Mouse (Mus musculus) neural tube, embryonic 10.5 days (tissue): ENCODE measurements around the gene Pfkfb3.

ENCODE experiments used
- DNase-seq: peaks from one replicate; pipeline ENCODE4 v3.0.0-alpha.2; 2017; ENCODE audit warnings: low spot score; ENCODE audit errors: extremely low spot score

Pfkfb3 gene

GRCm38 (mm10) chr2:11553471-11554400 lies at the start of gene Pfkfb3:
Gene Pfkfb3 (minus strand): TSS chr2:11554077.
- DNase-seq, result peak; percentile 70

GRCm38 (mm10) chr2:11602506-11603489 lies 48.9 kb upstream of the Pfkfb3 start:
- peak; percentile 92 for DNase-seq

DNA sequence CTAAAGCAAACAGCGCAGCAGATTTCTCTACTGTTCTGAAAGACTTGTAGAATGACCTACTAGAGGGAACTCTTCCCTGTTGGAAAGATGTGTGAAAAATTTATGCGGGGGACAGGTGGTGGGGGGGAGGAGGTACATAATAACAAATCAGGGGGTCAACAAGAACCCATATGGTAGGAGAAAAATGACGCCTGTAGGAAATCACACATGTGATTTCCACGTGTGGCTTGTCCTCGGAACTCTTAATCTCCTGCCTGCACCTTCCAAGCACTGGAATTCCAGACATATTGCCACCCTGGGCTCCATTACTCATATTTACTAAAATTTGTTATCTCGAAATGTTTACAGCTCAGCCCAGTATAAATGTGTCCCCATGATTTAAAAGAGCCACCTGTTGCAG lies 47.9 kb upstream of the Pfkfb3 start:
- no peak for DNase-seq

DNA sequence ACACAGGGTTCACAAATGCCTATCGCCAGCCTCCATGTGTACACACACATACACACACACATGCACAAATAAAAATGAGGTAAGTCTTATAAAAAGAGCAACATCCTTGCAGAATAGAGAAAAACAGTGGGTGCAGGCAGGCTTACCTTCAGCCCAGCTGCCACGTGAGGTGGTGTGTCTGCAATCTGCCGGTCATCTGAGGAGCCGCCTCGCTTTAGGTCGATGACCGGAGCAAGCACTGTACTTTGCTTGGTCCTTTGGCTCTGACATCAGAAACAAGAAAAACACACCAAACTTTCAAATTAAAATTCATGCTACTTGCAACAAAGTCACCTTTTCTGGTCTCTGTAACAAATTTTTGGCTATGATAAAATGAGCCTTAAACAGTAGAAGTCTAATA lies 44.0 kb upstream of the Pfkfb3 start:
- DNase-seq, result no peak

GRCm38 (mm10) chr2:11596690-11597089 lies 42.8 kb upstream of the Pfkfb3 start:
- no peak for DNase-seq

GRCm38 (mm10) chr2:11587996-11588395 lies 34.1 kb upstream of the Pfkfb3 start:
- no peak for DNase-seq

- DNase-seq, result no peak
Observed at GRCm38 (mm10) chr2:11579399-11579798, 25.5 kb upstream of the Pfkfb3 start.

DNA sequence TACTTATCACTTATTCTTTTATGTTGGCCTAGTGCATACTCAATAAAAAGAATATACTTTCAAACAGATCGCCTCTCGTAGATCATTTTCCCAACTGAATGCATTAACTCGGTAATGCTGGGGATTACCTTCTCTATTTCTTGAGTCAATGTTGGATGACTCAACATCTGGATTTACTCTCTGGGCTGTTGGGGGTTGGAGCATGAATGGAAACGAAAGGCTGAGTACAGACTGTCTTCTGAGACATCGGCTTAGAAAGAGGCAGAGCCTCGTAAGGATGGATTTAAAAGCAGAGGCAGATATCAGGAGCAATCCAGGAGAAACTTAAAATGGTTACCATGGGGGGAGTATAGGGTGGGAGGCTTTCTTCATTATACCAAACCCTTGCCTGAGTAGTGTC lies 24.3 kb upstream of the Pfkfb3 start:
- no peak for DNase-seq

DNA sequence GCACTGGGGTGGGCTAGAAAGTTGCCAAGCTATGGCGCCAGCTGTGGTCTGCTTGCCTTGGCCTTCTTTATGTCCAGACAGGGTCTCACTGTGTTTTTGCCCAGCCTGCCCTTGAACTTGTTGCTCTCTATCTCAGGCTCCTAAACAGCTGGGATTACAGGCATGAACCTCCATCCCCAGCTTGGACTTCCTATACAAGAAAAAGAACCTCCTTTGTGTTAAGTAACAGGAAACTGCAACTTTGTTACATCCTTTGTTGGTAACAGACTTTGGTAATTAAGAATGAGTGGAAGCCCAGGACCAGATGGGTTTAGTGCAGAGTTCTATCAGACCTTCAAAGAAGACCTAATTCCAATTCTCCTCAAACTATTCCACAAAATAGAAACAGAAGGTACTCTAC lies 19.8 kb upstream of the Pfkfb3 start:
- no peak for DNase-seq

- DNase-seq, result no peak
Observed at GRCm38 (mm10) chr2:11571004-11571535, 17.2 kb upstream of the Pfkfb3 start.

- DNase-seq, result no peak
Observed at GRCm38 (mm10) chr2:11568471-11568870, 14.6 kb upstream of the Pfkfb3 start.

GRCm38 (mm10) chr2:11567781-11568362 lies 14.0 kb upstream of the Pfkfb3 start:
- DNase-seq, result peak; percentile 33

DNA sequence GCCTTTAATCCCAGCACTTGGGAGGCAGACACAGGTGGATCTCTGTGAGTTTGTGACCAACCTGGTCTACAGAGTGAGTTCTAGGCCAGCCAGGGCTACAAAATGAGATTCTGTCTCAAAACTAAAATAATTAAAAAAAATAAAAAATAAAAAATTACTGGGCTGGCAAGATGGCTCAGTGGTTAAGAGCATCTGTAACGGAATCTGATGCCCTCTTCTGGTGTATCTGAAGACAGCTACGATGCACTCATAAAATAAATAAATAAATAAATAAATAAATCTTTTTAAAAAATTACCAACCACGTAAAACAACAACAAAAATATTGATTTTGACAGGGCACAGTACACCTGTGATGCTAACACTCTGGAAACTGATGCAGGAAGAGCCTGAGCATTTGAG lies 13.0 kb upstream of the Pfkfb3 start:
- DNase-seq, result no peak

DNA sequence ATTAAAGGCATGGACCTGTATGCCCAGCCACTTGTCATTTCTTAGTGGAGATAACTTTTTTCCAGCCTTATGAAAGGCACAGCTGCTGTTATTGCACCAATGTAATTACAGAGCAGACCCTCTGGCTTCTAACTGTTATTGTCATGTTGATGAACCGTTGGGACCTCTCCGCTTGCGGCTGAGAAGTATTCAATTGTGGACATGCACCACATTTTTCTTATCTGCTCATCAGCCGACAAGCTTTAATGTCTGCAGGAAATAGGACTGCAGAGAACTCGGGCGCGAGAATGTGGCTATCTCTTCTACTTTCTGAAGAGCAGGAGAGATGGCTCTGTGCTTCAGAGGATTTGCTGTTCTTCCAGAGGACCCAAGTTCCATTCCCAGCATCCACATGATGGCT lies 12.4 kb upstream of the Pfkfb3 start:
- DNase-seq, result no peak

DNA sequence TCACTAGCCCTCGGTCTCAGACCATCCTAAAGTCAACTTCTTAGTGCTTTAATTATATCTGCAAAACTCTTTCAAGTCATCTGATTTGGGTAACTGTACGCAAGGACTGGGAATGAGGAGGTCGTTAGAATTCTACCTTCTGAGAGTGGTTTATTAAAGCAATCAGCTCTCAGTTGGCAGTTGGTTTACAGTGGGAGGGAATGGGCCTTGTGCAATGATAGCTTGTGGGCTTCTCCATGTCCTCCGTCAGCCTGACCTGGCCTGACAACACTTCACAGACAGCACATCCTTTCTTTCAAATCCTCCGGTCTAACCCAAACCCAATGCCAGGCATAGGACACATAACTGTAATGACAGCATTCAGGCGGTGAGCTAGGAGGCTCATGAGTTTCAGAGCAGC lies 10.9 kb upstream of the Pfkfb3 start:
- DNase-seq, result no peak

DNA sequence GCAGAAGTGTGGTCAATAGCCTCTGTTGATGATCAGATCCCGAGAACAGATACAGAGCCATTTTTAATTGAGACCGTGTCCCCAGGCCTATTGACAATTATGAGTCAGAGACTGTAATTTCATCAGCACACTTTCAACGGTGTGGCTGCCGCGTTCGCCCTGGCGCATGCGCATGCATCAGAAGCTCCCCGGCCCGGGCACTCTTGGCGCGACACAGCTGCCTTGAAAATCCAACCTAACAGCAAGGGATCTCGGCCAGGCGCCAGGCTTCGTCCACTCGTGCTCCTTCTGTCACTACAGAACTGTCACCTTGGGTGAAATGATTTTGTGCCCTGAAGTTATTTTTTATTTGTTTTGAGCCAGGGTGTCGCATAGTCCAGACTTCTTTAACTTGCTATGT lies 9.4 kb upstream of the Pfkfb3 start:
- no peak for DNase-seq

DNA sequence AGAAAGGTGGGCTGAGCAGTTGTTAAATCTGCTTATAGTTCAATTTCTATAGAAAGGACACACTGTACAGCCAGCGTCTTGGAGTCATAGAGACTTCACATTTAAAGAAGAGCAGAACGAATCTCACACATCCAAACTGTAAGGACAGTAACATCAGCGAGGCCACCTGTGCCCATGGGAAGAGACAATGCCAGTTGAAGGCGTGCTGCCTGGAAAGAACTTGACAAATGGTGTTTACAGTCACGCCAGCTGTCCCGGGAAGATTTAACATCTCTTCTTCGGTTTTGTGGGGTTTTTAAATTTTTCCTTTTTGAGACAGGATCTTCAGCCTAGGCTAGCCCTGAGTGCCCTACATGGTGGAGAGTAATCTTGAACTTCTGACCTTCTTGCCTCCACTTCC lies 4.8 kb upstream of the Pfkfb3 start:
- DNase-seq, result no peak

GRCm38 (mm10) chr2:11557244-11557643 lies 3.4 kb upstream of the Pfkfb3 start:
- no peak for DNase-seq

DNA sequence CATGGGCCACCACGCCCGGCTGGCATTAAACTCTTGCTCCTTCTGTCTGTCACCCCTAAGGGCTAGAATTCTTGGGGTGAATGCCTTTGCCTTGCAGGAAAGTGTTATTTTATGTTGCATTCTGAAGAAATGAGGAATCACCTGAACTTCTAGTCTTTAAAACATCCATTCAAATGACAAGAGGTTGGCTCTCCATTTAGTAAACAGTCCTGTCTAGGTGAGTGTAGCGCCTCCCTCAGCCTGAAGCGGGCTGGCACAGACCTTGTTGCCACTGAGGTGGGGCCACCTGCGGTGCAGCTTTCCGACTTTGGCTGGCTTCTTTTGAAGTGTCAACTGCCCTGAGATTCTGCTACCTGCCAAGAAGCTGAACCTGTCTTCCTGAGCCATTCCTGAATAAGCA lies 1.4 kb upstream of the Pfkfb3 start:
- no peak for DNase-seq

DNA sequence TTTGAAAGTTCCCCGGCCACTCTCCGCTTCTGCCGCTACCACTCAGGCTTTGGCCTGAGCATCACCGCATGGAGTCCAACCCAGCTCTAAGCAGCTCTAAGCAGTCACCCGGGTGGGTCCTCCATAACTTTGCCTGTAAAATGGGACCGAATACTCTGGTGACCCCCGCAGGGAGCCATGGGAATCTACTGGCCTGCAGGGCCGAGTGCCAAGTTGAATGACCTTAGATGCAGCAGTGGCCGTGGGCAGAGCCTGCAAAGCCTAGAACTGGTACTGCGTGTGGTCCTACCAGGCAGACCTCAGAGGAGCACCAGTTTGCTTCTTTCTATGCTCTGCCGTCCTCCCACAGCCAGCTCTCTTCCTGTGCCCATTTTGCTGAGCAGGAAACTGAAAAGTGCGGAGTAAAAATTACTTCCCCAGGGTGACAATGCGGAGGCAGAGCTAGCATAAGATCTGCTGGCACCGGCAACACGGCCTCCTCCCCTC lies 868 bp downstream of the Pfkfb3 start:
- peak; percentile 47 for DNase-seq

- DNase-seq, result no peak
Observed at GRCm38 (mm10) chr2:11552297-11552821, 1.5 kb downstream of the Pfkfb3 start.
